Mouse (Mus musculus) lung, postnatal 10 days (tissue): ENCODE data around the gene Limk2.

Experiments
- DNase-seq: peaks from one replicate; pipeline ENCODE4 v3.0.0; 2021

The Limk2 gene

DNA sequence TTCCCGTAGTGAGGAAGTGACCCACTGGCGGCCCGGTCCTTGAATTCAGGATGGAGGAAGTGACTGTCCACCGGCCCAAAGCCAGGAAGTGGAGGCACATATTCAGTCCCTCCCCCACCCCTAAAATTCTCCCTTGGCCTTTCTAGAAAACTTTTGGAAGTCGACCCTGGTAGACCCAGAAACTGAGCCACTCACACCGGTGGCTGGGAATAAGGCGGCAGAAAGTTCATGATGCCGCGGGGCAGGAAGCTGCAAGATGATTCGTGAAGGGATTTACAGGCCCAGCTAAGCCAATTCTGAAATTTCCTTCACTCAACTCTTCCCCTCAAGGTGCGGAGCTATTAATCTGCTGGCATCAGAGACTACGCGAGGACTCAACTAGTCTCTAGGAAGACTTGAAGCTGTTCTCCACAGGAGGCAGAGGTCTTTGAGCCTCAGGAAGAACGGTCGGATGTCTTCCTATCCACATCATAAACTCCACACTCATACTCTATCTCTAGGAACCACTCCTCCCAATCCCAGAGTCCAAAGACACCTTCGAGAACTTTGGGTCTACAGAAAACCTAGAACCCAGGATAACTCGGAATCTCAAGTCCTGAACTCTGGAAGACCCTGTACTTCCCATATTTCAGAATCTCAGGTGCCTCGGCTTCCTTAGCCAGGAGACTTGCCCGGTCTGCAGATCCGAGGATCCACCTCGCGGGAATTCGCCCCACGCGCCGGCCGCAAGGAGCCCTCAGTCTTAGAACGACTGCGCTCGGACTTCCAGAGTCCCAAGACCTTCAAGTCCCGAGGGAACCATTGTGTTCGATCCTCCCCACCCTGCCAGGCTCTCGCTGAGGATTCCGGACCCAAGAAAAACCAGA is 625 bp downstream of the Limk2 start:
- peak; percentile 45 for DNase-seq

DNA sequence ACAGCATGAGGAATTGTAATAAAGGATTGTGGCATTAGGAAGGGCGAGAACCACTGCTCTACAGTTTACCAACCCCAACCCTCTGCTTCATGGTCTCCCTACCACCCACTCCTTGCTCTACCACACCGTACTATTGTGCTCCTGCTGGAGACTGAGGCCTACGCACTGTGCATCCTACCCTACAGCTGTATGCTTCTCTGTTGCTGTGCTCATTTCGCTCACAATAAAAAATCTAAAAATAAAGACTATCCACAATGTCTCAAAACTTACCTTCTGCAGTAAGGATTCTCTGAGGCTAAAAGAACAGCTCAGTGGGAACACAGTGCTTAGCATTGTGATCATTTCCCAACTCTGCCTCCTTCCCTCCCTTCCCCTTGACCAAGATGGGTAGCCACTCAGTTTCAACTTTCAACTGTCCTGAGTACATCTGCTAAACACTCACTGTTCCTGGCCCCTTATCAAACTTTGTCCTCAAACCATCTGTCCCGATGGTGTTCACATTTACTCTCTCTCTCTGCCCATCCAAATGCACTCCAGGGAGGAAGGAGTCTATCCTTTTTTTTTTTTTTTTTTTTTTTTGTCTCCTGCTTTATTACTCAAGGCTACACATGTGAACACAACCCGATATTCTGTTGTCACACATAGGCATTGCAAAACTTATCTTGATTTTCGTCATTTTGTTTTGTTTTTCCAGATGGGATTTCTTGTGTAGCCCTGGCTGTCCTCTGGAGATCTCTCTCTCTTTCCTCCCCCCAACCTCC is 4.5 kb downstream of the Limk2 start:
- no peak for DNase-seq

DNA sequence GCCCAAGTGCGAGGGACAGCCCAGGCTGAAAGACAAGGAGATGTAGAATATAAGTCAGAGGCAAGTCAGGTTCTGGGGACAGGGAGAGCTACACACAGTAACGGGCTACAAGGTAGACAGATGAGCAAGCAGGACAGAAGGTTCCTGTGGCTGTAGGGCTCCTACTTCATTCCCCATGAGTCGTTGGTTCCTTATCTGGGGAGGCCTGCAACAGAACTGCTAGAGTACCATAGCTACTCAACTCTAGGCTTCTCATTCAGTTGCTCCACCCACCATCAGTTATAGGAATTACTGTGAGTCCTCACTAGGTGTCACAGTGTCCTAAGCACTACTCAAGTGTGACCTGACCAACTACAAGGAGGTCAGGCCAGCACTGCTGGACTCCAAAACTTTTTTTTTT is 6.0 kb downstream of the Limk2 start:
- no peak for DNase-seq

DNA sequence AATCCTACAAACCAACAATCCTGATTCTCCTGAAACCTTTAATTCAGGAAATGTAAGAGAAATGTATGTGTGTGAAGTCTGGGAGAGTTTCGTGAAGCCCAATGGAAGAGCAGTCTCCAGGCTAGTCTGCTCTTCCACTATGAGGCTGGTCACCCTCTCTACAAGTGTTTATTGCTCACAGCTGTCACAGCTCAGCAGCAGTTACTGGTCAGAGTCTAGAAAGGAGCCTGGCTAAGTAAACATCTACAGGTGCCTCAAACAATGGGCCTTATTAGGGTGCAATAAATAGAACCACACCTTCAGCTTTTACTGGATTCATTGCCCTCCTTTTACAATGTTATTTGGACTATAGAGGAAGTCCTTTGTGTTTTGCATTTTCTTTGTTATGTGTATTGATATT is 10.7 kb downstream of the Limk2 start:
- DNase-seq, result no peak

DNA sequence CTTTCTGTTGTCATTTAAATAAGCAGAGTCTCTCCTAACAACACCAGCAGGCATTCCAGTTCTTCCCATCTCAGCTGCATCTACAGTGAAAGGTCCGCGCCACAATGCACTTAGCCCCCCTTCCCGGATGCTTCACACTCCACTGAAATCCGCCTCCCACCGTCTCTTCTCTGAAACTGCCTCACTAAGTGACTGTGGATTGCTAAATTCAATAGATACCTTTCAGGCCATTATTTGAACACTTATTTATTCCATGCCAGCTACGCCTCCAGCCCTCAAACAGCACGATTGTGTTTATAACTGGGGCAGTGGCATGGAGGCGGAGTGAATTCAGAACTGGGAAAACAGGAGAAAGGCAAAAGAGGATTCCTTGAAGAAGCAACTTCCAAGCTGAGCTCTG is 12.4 kb downstream of the Limk2 start:
- DNase-seq, result no peak

DNA sequence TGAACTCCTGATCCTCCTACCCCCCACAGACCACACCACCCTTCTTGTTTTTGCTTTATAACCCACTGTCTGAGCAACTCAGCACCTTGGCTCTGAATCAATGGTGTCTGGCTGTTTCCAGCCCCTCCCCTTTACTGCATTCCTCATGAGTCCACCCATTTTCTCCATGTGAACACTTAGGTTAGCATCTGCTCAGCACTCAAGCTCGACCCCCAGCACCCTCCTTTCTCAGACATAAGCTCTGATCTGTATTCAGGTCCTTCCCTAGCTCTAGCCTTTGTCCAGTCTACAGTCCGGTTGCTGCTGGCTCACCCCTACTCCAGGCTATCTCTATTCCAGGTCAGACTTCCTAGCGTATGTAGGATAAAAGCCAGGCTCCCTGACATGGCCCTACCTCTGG is 12.9 kb downstream of the Limk2 start:
- DNase-seq, result no peak

DNA sequence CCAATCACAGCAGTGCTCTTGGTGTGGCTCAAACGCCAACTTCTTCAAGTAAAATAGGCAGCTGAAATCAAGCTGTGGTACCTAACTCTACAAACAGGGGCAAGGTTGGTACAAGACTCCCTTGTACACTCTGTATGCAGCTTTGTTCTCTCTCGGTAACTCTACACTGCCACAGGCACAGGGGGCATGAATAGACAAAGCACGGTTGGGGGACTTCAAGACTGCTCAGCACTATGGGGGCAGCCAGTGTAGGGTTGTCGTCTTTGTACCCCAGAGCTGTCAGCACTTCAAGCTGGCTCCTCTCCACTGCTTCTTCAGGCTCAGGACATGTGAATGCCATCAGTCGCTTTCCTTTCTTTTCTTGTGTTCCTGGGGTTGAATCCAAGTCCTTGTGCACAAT is 14.5 kb downstream of the Limk2 start:
- DNase-seq, result no peak

DNA sequence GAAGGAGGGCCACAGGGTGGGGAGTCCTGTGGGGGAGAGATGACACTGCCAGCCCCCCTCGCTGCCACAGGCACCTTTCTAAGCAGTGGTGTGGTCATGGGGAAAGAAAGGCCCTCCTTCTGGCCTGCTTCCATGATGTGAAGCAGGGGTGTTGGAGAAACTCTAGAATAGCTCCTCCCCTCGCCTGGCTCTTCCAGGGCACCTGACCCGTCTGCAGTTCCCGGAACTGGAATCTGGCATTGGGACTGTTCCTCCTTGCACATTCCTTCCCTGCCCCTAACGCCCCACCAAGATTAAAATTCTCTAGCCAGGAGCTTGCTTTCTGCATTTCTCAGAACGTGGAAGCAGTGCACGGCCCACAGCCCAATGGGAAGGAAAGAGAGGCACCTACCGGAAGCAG is 16.5 kb downstream of the Limk2 start:
- peak; percentile 60 for DNase-seq

DNA sequence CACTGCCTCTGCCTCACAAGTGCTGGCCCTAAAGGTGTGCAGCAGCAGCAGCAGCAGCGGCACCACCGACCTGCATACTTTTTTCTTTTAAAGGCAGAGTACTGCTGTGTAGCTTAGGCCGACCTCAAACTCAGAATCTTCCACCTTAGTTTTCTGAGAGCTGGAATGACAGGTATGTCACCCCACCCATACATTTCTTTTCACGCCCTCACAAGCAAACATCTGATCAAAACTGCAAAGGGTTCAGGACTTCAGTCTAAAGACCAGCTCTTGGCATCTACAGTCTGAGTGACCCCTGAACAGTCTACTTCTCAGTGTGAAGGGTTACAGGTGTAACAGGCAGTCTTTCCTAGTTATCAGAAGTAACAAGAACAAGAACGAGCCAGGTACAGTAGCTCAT is 18.2 kb downstream of the Limk2 start:
- DNase-seq, result no peak

DNA sequence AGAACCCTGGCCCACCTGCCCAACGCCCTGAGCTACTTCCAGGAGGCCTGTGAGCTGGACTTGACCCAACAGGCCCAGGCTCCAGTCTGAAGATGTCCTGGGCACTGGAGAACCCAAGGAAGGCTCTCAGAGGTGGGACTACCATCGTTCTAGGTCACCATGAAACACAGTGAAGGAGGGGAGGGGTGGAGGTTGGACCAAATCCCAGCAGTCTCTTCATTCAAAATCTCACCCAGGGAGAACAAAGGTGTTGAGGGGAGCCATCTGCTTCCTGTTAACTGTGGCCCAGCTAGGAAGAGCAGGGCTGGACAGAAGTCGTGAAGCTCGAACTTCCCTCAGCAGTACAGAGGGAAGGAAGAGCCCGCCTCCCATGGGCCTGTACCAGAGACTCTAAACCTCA is 19.0 kb downstream of the Limk2 start:
- no peak for DNase-seq

DNA sequence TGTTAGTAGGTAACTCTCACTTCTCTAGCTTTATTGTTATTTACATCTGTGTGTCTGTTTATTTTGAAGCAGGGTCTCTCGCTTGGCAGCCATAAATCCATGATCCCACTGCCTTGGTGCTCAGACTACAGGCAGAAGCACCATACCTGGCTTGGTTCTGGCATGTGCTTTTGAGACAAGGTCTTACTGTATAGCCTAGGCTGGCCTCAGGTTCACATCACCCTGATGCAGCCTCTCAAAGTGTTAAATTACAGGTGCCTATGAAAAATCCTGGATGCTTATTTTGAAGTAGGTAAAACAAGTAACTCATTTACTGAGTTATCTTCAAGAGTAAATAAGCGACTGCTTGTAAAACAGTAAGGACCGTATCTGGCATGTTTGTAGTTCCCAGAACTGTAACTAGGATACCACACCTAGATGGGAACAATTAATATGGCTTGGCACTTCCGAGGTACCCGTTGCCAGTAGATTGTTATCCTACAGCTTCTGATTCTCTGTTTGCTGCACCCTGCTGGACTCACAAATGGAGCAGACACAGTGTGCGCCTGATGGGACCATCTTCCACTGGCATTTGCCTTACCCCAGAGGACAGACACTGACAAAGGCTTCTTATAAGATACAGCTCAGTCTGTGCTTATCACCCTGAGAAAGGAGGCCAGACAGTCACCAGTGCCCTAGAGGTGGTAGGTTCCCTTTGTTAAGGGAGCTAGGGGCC is 21.4 kb downstream of the Limk2 start:
- no peak for DNase-seq

DNA sequence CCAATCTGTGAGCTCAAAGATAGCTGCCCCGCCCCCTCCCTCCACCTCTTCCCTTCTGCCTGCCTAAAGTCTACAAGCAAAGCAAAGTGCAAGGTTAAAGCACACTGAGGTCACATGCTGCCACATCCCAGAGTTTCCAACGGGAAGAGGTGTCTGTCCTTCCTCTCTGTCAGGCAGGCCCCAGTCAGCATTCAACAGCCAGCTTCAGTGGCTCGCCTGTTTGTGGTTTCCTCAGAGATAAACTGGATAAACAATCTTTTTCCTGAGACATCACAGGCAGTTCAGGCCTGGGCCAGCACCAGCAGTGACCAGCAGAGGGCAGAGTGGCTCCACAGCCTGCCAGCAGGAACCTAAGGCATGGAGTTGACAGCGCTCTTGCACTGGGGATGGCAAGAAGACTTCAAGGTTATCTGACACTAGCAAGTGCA is 22.0 kb downstream of the Limk2 start:
- peak; percentile 94 for DNase-seq

DNA sequence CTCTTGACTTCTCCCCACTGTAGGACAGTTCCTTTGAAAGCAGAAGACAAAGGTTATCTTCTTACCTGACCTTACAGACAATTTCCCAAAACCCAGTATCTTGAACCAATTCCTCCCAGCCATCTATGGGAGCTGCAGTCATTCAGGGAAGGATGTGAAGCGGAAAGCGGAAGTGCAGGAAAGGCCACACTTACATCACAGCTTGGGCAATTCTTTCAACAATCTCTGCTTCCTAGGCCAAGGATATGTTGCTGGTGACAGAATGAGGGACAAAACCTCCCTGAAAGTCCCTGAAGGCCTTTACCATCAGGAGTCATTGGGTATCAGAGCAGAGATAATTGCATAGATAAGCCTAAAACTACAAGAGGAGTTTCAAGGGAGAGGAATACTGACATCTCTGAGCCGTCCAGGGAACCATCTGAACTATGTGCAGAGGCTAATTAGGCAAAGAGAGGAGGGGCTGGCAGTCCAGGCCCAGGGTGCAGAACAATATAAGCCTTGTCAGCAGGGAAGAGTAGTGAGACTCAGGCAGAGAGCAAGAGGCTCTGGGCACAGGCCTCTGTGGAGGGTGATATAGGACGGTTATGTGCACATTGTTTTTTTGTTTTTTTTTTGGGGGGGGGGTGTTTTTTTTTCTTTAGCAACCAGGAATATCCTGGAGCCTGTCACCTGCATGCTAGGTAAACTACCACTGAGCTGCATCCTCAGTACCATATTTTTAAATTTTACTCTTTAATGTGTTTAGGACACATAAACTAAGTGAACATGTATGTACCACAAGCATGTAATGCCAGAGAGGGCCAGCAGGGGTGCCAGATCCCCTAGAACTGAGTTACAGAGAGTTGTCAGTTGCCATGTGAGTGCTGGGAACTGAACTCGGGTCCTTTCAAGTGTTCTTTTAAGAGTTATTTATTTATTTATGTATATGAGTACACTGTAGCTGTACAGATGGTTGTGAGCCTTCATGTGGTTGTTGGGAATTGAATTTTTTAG is 26.1 kb downstream of the Limk2 start:
- no peak for DNase-seq

DNA sequence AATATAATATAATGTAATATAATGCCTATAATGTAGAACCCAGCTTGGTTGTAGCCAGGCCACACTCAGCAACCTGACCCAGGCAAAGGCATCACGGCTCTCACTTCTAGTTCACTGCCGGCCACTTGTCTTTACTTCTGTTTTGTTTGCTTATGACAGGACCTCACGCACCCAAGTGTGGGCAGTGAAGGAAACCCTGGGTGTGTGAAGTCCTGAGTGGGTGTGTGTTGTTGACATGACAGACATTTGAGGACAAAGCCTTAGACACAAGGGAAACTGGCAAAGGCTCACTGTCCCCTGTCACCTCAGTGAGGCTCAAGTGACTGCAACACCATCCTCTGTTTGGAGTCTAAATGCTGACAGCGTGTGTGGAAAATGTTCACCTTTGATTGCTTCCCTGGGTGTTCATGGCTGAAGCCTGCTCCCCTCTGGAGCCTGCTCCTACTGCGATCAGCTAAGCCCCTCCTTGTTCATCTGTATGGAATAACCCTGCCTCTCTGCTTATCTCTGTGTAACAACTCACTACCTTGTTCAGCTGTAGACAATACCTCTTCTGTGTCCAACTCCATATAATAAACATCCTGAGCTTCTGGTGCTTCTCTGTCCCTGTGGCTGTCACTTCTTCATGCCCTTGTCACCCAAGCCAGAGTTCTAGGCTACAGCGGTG is 27.7 kb downstream of the Limk2 start:
- no peak for DNase-seq

DNA sequence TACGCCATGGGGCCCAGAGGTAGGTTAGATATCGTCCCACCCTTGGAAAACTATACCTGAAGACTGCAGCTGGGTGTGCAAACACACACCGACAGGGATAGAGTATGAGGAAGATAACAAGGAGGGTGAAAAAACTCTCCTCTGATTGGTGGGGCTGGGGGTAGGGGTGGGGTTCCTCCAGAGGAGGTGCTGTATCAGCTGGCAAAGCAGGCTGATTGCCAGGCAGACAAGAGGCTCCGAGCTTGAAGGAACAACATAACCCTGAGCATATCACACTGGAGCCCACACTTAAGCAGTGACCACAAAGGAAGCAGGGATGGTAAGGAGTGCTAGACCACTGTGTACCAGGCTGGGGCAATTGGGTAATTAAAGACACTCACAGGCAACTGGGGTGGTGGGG is 29.6 kb downstream of the Limk2 start:
- no peak for DNase-seq

DNA sequence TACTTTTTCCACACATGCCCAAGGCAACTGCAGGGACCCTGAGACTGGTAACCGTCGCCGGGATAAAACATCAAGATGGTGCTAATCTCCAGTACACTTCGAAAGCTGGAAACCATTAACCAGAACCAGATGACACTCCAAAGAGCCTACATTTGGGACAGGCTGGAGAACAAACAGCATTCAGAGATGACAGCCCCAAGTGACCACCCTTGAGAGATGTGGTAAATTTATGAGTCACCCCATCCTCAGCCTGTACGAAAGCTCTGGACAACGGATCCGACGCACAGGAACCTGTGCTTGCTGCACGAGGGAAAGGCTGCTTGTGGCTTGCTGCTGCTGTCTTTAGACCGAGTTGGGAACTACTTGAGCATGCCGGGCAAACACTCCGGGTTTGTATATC is 34.2 kb downstream of the Limk2 start:
- DNase-seq, result no peak

DNA sequence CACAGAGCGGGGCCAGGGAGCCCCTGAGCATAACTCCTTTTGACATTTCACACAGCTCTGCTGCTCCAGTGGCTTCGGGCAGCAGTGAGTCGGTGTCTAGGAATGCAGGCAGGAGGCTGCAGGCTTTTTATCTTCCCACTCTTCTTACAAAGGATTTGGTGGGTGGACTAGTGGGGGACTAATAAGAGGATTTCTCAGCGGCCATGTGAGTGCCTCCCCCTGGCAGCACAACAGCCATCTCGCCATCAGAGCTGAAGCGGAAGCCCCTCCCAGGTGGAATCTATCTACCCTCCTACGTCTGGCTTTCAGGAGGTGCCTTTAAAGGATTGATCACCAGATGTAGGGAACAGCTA is 34.7 kb downstream of the Limk2 start:
- no peak for DNase-seq

DNA sequence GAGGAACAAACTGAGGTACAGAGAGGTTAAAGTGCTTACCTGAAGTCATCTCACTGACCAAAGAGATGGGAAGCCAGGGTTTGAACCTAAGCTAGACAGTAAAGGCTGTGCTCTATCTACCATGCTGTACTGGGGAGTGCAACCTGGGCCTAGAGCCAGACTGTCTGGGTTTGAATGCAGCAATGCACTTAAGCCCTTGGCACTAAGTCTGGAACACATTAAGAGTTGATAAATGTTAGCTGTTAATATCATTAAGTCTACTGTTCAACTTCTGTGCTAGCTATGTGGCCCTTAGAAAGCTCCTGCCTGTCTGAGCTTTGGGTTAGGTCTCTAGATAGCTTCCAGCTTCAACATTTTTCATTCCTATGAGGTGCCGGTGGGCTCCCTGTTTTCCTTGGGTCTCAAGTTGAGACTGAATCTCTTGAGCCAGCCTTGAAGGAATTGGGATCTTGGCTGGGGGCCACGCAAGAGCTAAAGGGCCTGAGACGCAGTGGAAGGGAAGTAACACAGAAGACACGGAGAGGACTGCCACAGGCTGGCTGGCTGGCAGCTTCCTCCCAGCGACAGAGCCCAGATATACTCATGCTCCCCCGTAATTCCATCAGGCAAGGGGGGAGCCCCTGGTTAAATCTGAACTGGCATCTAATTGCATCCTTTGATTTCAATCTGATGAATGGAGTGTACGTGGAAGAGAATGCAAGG is 35.2 kb downstream of the Limk2 start:
- DNase-seq, result peak; percentile 62

DNA sequence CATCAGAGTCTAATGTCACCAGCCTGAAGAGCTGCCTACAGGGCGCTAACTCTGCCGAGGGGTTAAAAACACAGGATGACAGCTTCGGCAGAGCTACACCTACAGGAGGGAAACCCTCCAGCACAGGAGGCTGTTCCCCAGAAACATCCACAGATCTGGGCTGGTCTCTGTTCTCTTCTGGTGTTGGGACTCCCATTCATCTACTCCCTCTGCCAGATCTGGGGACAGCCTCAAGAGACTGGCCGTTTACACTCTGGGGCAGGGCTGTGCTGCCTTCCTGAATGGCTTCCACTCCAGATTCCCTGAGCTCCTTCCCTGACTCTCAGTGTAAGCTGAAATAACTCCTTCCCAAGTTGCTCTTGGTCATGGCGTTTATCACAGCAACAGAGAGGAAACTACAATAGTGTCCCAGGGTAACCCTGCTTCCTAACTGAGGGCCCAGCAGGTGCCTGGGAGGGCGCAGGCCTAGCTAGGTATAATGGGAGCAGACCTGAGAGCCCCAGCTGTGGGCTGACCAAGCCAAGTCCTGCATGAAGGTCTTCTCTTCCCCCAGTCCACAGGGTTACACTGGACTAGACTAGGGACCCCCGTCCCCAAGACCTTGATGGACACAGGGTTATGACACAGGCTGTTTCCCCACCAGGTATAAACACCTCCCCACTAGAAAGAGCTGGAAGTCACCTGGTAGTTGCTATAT is 37.2 kb downstream of the Limk2 start:
- DNase-seq, result no peak

DNA sequence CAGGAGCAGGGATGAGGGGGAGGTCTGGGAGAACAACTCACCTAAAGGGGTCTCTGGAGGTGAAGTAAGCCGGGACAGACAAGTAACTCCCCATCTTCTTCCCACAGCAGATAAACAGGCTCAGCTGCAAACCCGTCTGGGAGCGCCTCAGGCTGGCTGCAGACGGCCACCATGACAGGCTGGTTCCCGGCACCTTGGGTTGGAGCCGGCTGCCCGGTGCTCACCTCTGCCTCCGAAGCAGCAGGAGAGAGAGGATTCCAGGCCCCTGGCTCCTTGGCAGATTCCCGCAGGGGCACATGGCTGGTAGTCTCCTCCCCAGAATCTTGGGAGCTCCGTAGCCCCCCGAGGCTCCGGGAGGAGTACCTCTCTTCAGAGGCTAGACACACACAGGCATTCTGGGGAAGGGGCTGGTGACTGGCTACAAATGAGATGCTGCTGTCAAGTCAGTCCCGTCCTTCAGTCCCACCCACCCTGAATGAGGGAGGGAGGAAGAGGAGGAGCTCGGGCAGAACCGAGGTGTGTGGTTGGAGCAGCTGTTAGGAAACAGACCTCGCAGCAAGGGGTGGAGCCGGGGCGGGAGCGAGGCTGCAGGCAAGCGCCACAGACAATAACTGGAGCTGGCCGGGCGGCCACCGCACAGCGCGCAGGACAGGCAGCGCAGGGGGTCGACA is 37.9 kb downstream of the Limk2 start:
- peak; percentile 92 for DNase-seq
